Mouse (Mus musculus) lung, postnatal 4 days (tissue): ENCODE data around the gene Bcl2l1.

Experiments used
- DNase-seq, 2 experiments: peaks; one replicate each; pipeline ENCODE4 v3.0.0; 2021

The Bcl2l1 gene

GRCm38 (mm10) chr2:152823770-152824169 is 7.8 kb downstream of the Bcl2l1 start:
- no peak for DNase-seq

GRCm38 (mm10) chr2:152821566-152821965 is 10.0 kb downstream of the Bcl2l1 start:
- no peak for DNase-seq

DNA sequence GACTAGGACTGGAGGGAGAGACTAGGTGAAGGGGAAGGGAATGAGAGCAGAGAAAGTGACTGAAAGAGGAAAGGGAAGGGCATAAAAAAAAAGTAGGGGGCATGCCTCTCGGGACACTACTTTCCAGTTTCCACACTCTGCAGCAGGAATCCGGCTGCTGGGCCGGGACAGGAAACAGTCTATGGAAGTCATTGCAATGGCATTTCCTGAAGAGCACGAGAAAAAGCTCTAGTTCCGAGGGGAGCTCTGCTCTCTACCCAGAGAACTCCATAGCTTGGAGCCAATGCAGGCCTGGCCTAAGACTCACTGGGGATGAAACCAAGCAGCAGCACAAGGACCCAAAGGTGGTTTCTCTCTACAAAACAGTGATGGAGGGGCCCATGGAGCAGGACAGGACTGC is 10.5 kb downstream of the Bcl2l1 start:
- peak; percentile 73 to 86 for DNase-seq

- DNase-seq: peak; percentile 71 to 84
These were observed 11.2 kb downstream of the Bcl2l1 start for GRCm38 (mm10) chr2:152820369-152820768.

- DNase-seq: peak in 1 of 2 experiments; percentile 39
These were observed 11.6 kb downstream of the Bcl2l1 start for GRCm38 (mm10) chr2:152819926-152820325.

- no peak for DNase-seq
These were observed 12.4 kb downstream of the Bcl2l1 start for GRCm38 (mm10) chr2:152819097-152819624.

GRCm38 (mm10) chr2:152818679-152819078 is 12.8 kb downstream of the Bcl2l1 start:
- DNase-seq: no peak

- DNase-seq: peak in 1 of 2 experiments; percentile 64
These were observed 13.8 kb downstream of the Bcl2l1 start for GRCm38 (mm10) chr2:152817596-152818291.

DNA sequence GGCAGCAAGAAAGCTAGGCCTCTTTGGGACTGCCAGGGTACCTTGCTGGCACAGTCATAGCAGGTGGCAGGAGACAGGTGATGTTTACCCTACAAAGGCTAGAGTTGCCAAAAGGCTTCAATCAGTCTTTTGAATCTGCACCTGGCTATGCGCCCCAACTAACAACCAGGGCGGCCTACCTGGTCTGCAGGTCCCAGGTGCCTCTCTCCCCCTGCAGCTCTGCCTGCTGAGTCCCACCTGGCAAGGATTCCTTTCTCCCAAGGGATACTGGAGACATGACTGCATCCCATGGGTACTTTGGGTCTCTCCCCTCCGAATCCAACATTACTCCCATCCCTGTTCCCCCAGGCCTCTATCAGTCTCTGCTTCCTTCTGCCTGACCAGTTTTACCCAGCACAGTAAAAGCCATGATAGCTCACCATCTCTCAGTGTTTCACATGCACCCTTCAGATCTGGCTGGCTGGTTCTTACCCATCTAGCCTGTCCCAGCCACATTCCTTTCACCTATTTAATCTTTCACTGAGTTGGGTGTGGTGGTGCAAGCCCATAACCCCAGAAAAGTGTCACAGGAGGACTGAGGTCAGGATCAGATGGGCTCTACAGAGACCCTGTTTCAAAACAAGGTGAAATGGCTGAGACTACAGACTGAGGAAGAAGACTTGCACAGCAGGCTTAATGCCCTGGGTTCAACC is 14.7 kb downstream of the Bcl2l1 start:
- DNase-seq: no peak

DNA sequence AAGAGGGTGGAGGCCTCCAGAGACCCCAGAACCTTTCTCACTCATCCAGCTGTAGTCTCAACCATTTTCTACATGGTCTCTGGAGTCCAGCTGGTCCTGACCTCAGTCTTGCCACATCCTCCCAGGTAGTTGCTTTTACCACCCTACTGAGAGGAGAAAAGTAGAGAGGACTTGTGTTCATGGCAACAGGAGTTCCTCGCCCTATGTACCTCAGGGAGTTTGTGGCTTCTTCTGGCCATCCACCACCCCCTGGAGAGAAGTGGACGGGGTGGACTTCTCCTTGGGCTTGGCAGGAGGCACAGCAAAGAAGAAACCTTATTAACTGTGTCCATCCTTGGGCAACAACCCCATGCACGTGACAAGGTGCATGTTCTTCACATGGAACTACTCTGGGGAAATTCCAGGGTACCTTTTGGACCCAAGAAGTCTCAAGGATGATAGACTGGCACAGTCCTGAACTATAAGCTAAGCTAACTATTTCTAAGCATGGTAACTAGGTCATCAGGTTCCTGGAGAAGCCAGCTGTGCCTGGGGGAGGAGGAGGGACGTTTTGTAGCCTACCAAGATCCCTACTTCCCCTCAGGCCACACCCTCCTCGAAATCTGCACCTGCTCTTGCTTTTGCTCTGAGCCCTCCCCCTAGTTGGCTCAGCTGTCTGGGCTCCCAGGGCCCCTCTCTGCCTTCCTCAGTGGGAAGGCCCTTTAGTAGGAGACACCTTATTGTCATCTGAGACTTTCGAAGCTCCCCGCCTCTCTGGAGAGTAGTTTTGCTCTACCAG is 15.5 kb downstream of the Bcl2l1 start:
- DNase-seq: no peak

DNA sequence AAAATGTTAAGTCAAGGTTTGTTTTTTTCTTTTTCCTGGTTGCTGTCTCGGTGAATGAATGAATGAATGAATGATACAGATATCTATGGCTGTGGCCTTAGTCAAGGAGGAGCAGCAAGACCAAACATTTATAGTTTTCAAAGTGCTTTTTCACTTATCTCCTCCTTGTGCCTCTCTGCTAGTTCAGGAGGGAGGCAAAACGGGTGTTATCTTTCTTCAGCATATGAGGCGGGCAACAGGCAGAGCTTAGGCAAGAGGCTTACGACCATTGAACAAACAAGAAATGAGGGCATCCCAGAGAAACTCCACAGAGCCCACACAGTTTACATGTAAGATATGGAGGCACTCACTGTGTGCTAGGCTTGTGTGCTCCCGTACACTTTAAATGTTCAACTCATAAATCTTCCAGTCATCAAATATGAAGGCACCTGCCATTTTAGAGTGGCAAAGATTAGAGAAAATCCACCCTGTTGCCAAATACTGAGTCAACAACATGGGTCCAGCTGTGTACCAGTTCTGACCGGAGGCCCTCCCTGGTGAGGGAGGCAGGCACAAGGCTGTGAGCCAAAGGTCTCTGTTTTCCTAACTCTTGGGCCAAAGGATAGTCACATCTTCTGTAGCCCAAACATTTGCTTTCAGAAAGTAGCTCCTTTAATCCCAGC is 17.2 kb downstream of the Bcl2l1 start:
- no peak for DNase-seq

DNA sequence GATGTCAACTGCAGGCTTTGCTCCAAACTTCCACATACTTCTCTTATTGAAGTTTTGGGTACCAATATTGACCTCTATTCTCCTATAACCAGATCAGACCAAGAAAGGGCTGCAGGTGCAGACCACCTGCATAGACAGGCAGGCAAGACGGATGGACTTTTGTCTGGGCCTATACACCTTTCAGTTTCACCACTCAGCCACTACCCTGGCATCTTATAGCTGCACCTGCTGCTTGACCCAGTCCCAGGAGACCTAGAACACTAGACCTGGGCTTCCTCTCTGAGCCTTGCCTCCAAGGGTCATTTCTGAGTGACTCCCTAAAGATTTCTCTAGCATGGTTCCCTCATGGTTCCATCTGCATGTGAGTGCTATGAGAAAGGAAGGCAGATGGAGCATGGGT is 18.3 kb downstream of the Bcl2l1 start:
- no peak for DNase-seq

- no peak for DNase-seq
These were observed 20.0 kb downstream of the Bcl2l1 start for GRCm38 (mm10) chr2:152811336-152812165.

DNA sequence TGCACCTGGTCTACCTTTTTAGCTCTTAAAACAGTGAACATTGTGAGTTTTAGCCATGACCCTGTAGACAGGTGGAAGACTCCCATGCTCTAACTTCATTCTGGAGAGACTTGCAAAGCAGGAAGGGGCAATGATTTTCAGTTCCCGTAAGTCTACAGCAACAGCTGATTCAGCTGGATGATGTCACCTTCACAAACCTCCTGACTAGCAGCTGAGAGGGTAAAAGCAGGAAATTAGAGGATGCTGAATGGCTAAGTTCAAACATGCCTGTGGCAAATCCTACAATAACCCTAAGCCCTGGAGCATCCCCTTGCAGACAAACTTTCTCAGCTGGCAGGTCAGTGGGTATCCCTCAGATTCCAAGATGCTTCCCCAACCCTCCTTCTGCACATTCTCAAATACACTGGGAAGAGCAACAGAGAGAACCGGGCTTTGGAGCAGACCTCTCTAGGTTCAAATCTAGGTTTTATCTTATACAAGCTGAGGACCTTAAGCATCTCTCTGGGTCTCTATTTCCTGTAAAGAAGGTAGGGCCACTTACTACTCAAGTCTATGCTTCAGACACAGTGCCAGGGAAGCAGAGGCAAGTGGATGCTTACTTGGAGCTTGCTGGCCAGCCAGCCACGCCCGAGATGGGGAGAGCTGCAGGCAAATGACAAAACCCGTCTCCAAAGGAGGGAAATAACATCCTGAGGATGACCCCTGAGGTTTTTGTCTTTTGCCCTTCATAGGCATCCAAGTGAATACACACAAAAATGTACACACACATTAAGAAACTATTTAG is 21.2 kb downstream of the Bcl2l1 start:
- DNase-seq: no peak

DNA sequence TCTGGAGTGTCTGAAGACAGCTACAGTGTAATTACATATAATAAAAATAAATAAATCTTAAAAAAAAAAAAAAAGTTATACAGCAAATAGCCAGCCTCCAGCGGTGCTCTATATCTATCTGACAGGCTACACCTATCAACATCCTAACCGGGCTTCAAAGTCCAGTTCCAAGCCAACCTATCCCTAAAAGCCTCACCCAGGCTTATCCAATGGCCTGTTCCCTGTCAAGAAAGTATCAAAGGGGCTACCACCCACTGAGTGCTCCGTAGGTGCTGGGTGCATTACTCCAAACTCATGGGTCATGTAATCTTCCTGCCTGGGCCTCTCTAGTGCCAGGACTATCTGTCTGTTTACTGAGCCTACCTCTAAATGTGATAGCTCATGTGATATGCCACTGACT is 23.4 kb downstream of the Bcl2l1 start:
- DNase-seq: no peak

- DNase-seq: no peak
These were observed 25.5 kb downstream of the Bcl2l1 start for GRCm38 (mm10) chr2:152806037-152806436.

DNA sequence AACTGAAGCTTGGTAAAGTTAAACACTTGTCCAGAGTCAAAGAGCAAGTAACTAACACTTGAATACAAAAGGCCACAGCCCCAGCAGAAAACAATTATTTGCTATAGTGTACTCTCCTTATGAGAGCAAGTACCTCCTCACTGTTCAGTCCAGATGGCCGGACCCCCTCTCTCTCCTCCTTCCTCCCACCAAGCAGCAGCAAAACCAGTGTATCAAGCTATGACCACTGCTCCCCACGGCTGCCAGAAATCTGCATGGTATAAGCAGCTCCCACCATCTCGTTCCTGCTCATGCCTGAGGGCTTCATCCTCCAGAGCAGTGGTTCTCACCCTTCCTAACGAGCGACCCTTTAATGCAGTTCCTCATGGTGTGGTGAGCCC is 26.4 kb downstream of the Bcl2l1 start:
- DNase-seq: no peak

- peak in 1 of 2 experiments; percentile 51 for DNase-seq
These were observed 27.0 kb downstream of the Bcl2l1 start for GRCm38 (mm10) chr2:152804408-152805110.

- no peak for DNase-seq
These were observed 28.4 kb downstream of the Bcl2l1 start for GRCm38 (mm10) chr2:152803081-152803480.

DNA sequence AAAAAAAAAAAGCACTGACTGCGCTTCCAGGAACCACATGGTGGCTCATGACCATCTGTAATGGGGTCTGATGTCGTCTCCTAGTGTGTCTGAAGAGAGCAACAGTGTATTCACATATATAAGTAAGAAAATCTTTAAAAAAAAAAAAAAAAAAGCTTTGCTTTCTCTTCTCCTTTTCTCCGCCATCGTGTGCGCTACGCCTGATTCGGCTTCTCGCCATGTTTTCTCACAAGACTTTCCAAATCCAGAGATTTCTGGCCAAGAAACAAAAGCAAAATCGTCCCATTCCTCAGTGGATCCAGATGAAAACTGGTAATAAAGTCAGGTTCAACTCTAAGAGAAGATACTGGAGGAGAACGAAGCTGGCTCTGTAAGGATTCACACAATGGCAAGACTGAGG is 29.2 kb downstream of the Bcl2l1 start:
- DNase-seq: no peak

- DNase-seq: no peak
These were observed 30.8 kb downstream of the Bcl2l1 start for GRCm38 (mm10) chr2:152800762-152801113.
